Mouse (Mus musculus): ENCODE measurements around the gene Aspscr1.

Aspscr1 gene

GRCm38 (mm10) chr11:120672687-120673593, at the start of gene Aspscr1:
Gene Aspscr1 (plus strand): TSS chr11:120672973.
- DNase-seq (ENCODE audit: low spot score in 2 of 2): peak; percentile 97 to 98

GRCm38 (mm10) chr11:120623961-120624679, 48.7 kb upstream of the Aspscr1 start:
- peak in 1 of 2 experiments; percentile 88 for DNase-seq (ENCODE audit: low spot score in 2 of 2)

DNA sequence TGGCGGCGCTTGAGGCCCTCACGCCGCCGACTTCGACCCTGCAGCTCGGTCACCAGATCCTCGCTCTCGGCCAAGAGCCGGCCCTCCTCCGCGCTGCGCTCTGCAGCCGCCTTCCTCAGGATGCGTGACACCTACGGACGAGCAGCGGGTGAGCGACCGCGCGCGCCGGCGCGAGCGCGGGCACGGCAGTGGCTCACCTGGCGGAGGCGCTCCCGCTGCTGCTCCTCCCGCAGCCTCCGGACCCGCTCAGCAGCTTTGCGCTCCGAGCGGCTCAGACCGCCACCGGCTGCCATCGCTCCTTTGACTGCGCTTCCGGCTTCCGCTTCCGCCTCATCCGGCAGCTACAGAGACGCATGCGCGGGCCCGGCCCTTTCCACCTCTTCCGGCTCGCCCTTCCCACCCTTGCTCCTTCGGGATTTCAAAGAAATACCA, 48.1 kb upstream of the Aspscr1 start:
- DNase-seq (ENCODE audit: low spot score in 2 of 2): peak; percentile 74 to 92

GRCm38 (mm10) chr11:120625152-120625775, 47.5 kb upstream of the Aspscr1 start, which contains the start of gene Sirt7:
Gene Sirt7 (minus strand): TSS chr11:120625240.
- no peak for DNase-seq (ENCODE audit: low spot score in 2 of 2)

- DNase-seq (ENCODE audit: low spot score in 2 of 2): peak in 1 of 2 experiments; percentile 19
Measured at GRCm38 (mm10) chr11:120626785-120627467, 45.8 kb upstream of the Aspscr1 start.

- peak in 1 of 2 experiments; percentile 70 for DNase-seq (ENCODE audit: low spot score in 2 of 2)
Measured at GRCm38 (mm10) chr11:120627468-120628300, 45.1 kb upstream of the Aspscr1 start.

GRCm38 (mm10) chr11:120628601-120629340, 44.0 kb upstream of the Aspscr1 start:
- DNase-seq (ENCODE audit: low spot score in 2 of 2): peak in 1 of 2 experiments; percentile 31

DNA sequence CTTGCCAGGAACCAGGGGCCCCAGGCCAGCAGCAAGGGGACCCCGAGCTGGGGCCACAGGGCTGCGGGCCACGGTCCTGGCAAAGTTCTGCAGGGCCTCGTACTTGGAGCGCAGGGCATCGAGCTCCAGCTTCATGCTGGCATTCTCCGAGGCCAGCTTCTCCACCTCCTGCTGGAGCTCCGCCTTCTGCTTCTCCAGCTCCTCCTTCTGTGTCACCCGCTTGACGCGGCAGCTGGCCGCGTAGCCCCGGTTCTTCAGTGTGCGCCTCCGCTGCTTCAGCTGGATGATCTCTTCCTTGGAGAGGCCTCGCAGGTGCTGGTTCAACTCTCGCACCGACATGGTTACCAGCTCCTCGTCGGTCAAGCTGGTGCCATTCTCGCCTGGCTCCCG, 43.4 kb upstream of the Aspscr1 start:
- peak; percentile 81 to 84 for DNase-seq (ENCODE audit: low spot score in 2 of 2)

DNA sequence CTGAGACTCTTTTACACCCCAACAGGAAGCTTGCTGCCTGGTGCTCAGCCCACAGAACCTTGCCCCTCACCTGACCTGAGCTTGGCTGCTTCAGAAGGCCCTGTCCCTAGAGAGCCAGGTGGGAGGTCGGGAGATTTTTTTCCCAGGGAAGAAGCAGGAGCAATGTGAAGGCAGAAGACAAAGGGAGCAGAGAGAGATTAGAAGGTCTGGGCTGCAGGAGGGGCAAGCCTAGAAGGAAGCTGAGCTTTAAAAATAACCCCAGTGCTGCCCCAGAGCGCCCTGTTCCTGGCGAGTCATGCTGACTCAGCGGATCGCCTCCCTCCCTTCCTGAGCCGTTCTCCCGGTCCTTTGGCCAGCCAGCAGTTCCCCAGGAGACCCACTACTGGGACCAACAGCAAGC, 42.9 kb upstream of the Aspscr1 start:
- peak; percentile 84 to 90 for DNase-seq (ENCODE audit: low spot score in 2 of 2)

GRCm38 (mm10) chr11:120630401-120630871, 42.3 kb upstream of the Aspscr1 start:
- DNase-seq (ENCODE audit: low spot score in 2 of 2): peak; percentile 60 to 65

DNA sequence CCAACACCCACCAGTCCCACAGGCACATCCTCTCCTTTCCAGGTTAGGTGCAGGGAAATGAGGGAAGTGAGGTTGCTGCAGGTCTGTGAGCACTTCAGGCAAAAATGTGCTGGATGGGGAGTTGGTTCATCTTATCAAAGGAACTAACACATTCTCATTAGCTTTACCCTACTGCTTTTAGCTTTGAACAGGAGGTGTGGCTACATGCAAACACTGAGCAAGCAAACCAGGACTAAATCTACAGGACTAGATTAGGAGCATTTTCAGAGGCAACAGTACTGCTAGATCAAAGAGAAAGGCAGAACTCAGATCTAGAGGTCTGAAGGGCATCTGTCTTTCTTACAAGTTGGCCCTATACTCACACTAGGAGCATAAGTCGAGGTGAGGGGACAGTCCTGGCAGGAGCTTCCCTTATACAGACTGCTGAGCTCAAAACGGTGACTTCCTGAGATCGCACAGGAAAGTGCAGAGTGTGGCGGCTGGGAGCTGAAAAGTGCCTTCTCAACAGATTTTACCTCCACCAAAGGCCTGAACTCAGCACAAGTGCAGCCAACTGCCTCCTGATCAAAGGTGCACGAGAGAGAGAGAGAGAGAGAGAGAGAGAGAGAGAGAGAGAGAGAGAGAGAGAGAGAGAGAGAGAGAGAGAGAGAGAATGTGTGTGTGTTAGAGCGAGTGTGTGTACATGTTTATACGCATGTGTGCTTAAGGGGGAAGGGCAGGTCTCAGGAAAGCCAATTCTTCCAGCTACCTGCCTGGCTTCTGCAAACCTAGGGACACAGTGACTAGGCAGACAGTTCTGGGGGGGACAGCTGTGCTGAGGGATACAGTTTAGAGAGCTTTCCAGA, 41.7 kb upstream of the Aspscr1 start:
- DNase-seq (ENCODE audit: low spot score in 2 of 2): peak in 1 of 2 experiments; percentile 55

GRCm38 (mm10) chr11:120631726-120632448, 40.9 kb upstream of the Aspscr1 start:
- DNase-seq (ENCODE audit: low spot score in 2 of 2): peak; percentile 60 to 61

- DNase-seq (ENCODE audit: low spot score in 2 of 2): peak; percentile 84 to 86
Measured at GRCm38 (mm10) chr11:120632559-120633519, 39.9 kb upstream of the Aspscr1 start.

DNA sequence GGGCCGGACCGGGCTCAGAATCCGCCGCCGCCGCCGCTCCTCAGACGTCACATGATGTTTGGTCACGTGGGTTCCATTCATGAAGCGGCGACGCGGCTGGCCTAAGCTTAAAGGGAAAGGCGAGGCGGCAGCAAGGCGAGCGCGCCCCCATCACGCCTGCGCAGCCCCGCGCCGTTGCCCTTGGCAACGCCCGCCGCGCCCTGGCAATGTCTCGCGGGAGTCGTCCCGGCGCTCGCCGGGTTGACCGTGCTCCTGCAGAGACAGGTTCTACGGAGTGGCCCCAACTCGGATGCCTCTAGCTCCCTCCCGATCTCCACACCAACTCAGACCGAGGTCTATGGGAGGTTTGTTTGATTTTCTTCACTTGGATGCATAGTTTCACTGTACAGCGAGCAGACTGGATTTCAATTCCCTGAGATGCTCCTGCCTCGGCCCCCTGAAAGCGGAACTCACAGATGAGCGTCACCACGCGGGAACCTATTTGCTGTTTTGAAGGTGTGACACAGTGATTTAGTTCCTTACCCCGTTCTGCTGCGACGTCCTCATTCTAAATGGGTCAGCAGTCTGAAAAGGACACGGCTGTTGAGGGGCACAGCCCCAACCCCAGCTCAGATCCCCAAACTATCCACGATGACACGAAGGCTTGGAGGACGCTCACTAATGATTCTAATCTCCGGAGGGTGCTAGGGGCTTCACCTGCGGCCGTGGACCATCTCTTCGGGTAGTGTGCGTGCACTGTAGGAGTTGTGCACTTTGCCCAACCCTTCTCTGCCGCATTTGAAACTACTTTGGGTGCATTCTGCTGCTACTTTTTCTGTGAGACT, 39.0 kb upstream of the Aspscr1 start, which contains the start of gene Mafg:
Gene Mafg, minus strand, starts transcription at position 81 of the 824 bp plus-strand sequence.
- peak; percentile 84 to 92 for DNase-seq (ENCODE audit: low spot score in 2 of 2)

GRCm38 (mm10) chr11:120634810-120635209, 38.0 kb upstream of the Aspscr1 start:
- DNase-seq (ENCODE audit: low spot score in 2 of 2): no peak

DNA sequence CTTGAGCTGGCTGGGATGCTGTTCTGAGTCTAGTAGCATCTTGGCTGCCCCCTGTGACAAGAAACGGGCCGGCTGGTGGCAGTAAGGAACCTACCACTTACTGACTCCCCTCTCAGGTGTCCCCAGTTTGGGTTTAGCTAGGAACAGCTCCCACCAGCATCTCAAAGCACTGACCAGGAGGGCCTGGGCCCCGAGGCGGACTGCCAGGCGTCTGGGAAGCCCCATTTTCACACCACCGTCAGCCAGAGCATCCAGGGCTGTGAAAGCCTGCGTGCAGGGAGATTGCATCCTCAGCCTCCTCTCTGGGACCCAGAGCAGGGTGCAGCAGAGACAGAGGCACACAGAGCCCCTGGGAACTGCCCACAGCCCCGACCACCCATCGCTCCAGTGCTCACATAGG, 31.5 kb upstream of the Aspscr1 start:
- no peak for DNase-seq (ENCODE audit: low spot score in 2 of 2)
